Mouse (Mus musculus) liver, embryonic 14.5 days (tissue): ENCODE results near the gene Gm16485. TPM values are rescaled to one million over a fixed set of nuclear protein-coding genes. Genes with fewer than 3 reads are reported as not detected.

Experiments used
- ATAC-seq: fragments of 200-750 bp; cut with Nextera tagmentation; 2 replicates; pipeline ENCODE4 v1.8.0; 2017; ENCODE audit warnings: moderate number of reproducible peaks, mild to moderate bottlenecking, moderate library complexity; ENCODE audit not compliant: insufficient read depth
- DNase-seq, 3 experiments: peaks; one replicate each; pipeline ENCODE4 v3.0.0-alpha.2; 2012 to 2013; ENCODE audit warnings: low read depth in 3 of 3, low spot score in 3 of 3
- H3K27ac ChIP-seq: fragments of 300-500 bp; sonication (generic); 2 replicates; pipeline ENCODE4 v1.5.1; 2014; ENCODE audit warnings: moderate library complexity, mild to moderate bottlenecking, control low read depth, inconsistent platforms
- H3K27me3 ChIP-seq: fragments of 300-500 bp; sonication (generic); 2 replicates; pipeline ENCODE4 v1.6.1; 2014; ENCODE audit warnings: mild to moderate bottlenecking, low read length, moderate library complexity; ENCODE audit not compliant: control insufficient read depth, insufficient read depth
- H3K36me3 ChIP-seq: fragments of 300-500 bp; sonication (generic); replicated peaks from 2 replicates; pipeline ENCODE4 v1.6.1; 2014; ENCODE audit warnings: low read depth; ENCODE audit not compliant: control insufficient read depth, insufficient read depth
- H3K4me1 ChIP-seq, 2 experiments: fragments of 200-500 bp in 1 of 2; fragments of 300-500 bp in 1 of 2; sonication (generic) in 1 of 2; replicated peaks; 2 replicates each; pipeline ENCODE4 v1.6.1; 2012 to 2014; ENCODE audit warnings: antibody characterized with exemption in 1 of 2, inconsistent platforms in 1 of 2, low read length in 1 of 2; ENCODE audit not compliant: control insufficient read depth in 2 of 2, insufficient read depth in 2 of 2
- H3K4me2 ChIP-seq: fragments of 300-500 bp; sonication (generic); 2 replicates; pipeline ENCODE4 v1.6.1; 2014; ENCODE audit warnings: low read depth, mild to moderate bottlenecking, control low read depth, moderate library complexity
- H3K4me3 ChIP-seq, 2 experiments: fragments of 200-500 bp in 1 of 2; fragments of 300-500 bp in 1 of 2; sonication (generic) in 1 of 2; 2 replicates each; pipeline ENCODE4 v1.5.1; 2012 to 2014; ENCODE audit warnings: low read depth in 2 of 2, low read length in 2 of 2, mild to moderate bottlenecking in 2 of 2, control low read depth in 1 of 2, inconsistent platforms in 1 of 2, moderate library complexity in 1 of 2; ENCODE audit not compliant: insufficient read depth in 1 of 2
- H3K9ac ChIP-seq: fragments of 300-500 bp; sonication (generic); replicated peaks from 2 replicates; pipeline ENCODE4 v1.6.1; 2014; ENCODE audit warnings: mild to moderate bottlenecking, control low read depth, moderate library complexity
- H3K9me3 ChIP-seq: fragments of 300-500 bp; sonication (generic); 2 replicates; pipeline ENCODE4 v1.6.1; 2016; ENCODE audit warnings: low read length, mixed read lengths; ENCODE audit not compliant: control insufficient read depth
- CTCF ChIP-seq: IDR thresholded peaks from 2 replicates; pipeline ENCODE4 v1.5.1; 2016; ENCODE audit warnings: antibody characterized with exemption, low read depth, control low read depth
- EP300 ChIP-seq: IDR thresholded peaks from 2 replicates; pipeline ENCODE4 v1.6.1; 2016; ENCODE audit warnings: antibody characterized with exemption, low read depth
- WGBS: fragments of 180-500 bp; shearing (Covaris S2); extraction: QIAGEN DNeasy Blood & Tissue Kit; methylation state at CpG from one replicate; pipeline ENCODE4 v1.1.7; 2014; ENCODE audit not compliant: insufficient replicate concordance; 5-methylcytosine and 5-hydroxymethylcytosine counted together
- polyA plus RNA-seq, 2 experiments: library from polyadenylated mRNA; depleted of rRNA in 1 of 2; stranded (reverse) in 1 of 2; unstranded in 1 of 2; fragments of >200 nt; fragmentation: Nextera tagmentation in 1 of 2; extraction: Ambion mirVana in 1 of 2; gene quantifications; 2 replicates each; pipeline versions ENCODE4 v1.2.1 to v1.2.3; 2012 to 2014

Gene Gm16485
- polyA plus RNA-seq (2012; rRNA removed): not detected in 2 replicates
- not detected in 2 replicates for polyA plus RNA-seq (2014; fragmentation: Nextera tagmentation; extraction: Ambion mirVana)

DNA sequence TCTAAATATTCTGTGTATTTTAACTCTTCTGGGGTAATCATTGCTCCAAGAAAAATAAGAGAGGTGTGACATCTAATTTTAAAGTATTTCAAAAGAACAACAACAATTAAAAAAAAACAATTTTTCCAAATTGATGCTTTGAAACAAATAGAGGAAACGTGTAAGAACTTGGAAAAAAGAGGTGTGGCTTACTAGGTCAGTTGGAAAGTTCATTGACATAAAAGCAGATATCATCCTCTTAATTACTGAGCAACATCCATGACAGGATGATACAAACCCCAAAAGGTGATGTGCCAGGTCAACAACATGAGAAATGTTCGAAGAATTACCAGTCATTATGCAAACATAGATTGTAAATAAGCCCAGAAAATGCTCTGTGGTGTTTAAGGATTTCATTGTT, at the start of gene Gm16485:
Gm16485 (plus strand) TSS at position 301 of the 400 bp plus-strand sequence.
- Histone ChIP-seq H3K27me3 (no peaks in the 10 kb centered on the region), H3K27ac (no peak within 1 kb of the TSS), H3K36me3 (no peaks in the 10 kb centered on the region), H3K4me2 (no peak within 1 kb of the TSS), H3K4me3 (no peak within 1 kb of the TSS), H3K9me3 (no peaks in the 10 kb centered on the region), H3K9ac (no peak within 1 kb of the TSS), H3K4me1 (no peaks in the 10 kb centered on the region)
- DNase-seq (no peak), ATAC-seq (no peak)
- 42% methylated on average over 2 of the region's 2 CpGs for WGBS
- no peak for TF ChIP-seq CTCF
- TF ChIP-seq EP300: no peak

- no peak for ATAC-seq
Measured at GRCm38 (mm10) chr9:8927561-8927960, 44.0 kb upstream of the Gm16485 start.

GRCm38 (mm10) chr9:8937753-8938152, 33.8 kb upstream of the Gm16485 start:
- Histone ChIP-seq H3K27me3 (no peaks in the 10 kb centered on the region), H3K4me2 (no peak overlapping the region), H3K27ac (no peak overlapping the region), H3K4me3 (no peak overlapping the region), H3K9me3 (no peaks in the 10 kb centered on the region), H3K36me3 (no peaks in the 10 kb centered on the region), H3K4me1 (no peaks in the 10 kb centered on the region), H3K9ac (no peak overlapping the region)
- no peak for TF ChIP-seq CTCF
- TF ChIP-seq EP300: no peak
- DNase-seq (no peak), ATAC-seq (no peak)
- 3% methylated on average over 1 of the region's 1 CpGs for WGBS

More at GRCm38 (mm10) chr9:8927561-8927960, 44.0 kb upstream of the Gm16485 start:
- Histone ChIP-seq H3K27ac (no peak overlapping the region), H3K9ac (no peak overlapping the region), H3K9me3 (no peaks in the 10 kb centered on the region), H3K4me1 (no peaks in the 10 kb centered on the region), H3K4me2 (no peak overlapping the region), H3K4me3 (no peak overlapping the region), H3K36me3 (no peaks in the 10 kb centered on the region), H3K27me3 (no peaks in the 10 kb centered on the region)
- WGBS: 55% methylated on average over 2 of the region's 2 CpGs
- DNase-seq: no peak
- TF ChIP-seq CTCF (no peak), EP300 (no peak)

GRCm38 (mm10) chr9:8953306-8953705, 18.3 kb upstream of the Gm16485 start:
- H3K27me3 ChIP-seq: no peaks in the 10 kb centered on the region
- no peaks in the 10 kb centered on the region for H3K9me3 ChIP-seq
- H3K9ac ChIP-seq: no peak overlapping the region
- DNase-seq: no peak
- H3K36me3 ChIP-seq: no peaks in the 10 kb centered on the region
- H3K4me3 ChIP-seq: no peak overlapping the region
- TF ChIP-seq CTCF (no peak), EP300 (no peak)
- H3K4me2 ChIP-seq: no peak overlapping the region
- no peak overlapping the region for H3K27ac ChIP-seq
- ATAC-seq: no peak
- no peaks in the 10 kb centered on the region for H3K4me1 ChIP-seq

GRCm38 (mm10) chr9:8964512-8965133, 7.0 kb upstream of the Gm16485 start:
- ATAC-seq (no peak), DNase-seq (no peak)
- Histone ChIP-seq H3K4me3 (no peak overlapping the region), H3K27me3 (no peaks in the 10 kb centered on the region), H3K4me1 (no peaks in the 10 kb centered on the region), H3K9ac (no peak overlapping the region), H3K9me3 (no peaks in the 10 kb centered on the region), H3K36me3 (no peaks in the 10 kb centered on the region), H3K27ac (no peak overlapping the region), H3K4me2 (no peak overlapping the region)
- WGBS: 35% methylated on average over 8 of the region's 8 CpGs
- TF ChIP-seq EP300 (no peak), CTCF (peak; percentile 48)
